Mouse (Mus musculus) erythroblast, embryonic 14.5 days (primary cell): Measurements from ENCODE around the gene Zfp148. TPM values are rescaled to one million over a fixed set of nuclear protein-coding genes. Genes with fewer than 3 reads are reported as not detected.
A peak's percentile ranks its signal among the peaks of the same experiment; 100 is the strongest.

ENCODE experiments used
- H3K27me3 ChIP-seq: 2 replicates; pipeline ENCODE4 v1.6.1; 2012; ENCODE audit warnings: inconsistent platforms; ENCODE audit not compliant: control insufficient read depth
- H3K36me3 ChIP-seq: 2 replicates; pipeline ENCODE4 v1.6.1; 2012; ENCODE audit warnings: mild to moderate bottlenecking, inconsistent platforms; ENCODE audit not compliant: control insufficient read depth
- H3K4me1 ChIP-seq: 2 replicates; pipeline ENCODE4 v1.6.1; 2012; ENCODE audit warnings: inconsistent platforms; ENCODE audit not compliant: control insufficient read depth
- H3K4me3 ChIP-seq: replicated peaks from 2 replicates; pipeline ENCODE3; 2012; ENCODE audit warnings: moderate library complexity, mild to moderate bottlenecking, inconsistent platforms
- H3K9me3 ChIP-seq: 2 replicates; pipeline ENCODE4 v1.6.1; 2012; ENCODE audit warnings: low read length, inconsistent platforms, mixed read lengths; ENCODE audit not compliant: control insufficient read depth
- GATA1 ChIP-seq: IDR thresholded peaks from 2 replicates; pipeline ENCODE4 v1.6.1; 2012; ENCODE audit warnings: low read length, inconsistent platforms, mixed read lengths
- TAL1 ChIP-seq: IDR thresholded peaks from 3 replicates; pipeline ENCODE4 v1.6.1; 2012; ENCODE audit warnings: low read length, inconsistent platforms, mixed read lengths
- polyA plus RNA-seq: library from polyadenylated mRNA; stranded (reverse); fragments of >175 nt; gene quantifications from 2 replicates; pipeline ENCODE4 v1.2.3, GENCODE M21; 2012

Zfp148 gene
- polyA plus RNA-seq, 1 experiment: 0.05 TPM

DNA sequence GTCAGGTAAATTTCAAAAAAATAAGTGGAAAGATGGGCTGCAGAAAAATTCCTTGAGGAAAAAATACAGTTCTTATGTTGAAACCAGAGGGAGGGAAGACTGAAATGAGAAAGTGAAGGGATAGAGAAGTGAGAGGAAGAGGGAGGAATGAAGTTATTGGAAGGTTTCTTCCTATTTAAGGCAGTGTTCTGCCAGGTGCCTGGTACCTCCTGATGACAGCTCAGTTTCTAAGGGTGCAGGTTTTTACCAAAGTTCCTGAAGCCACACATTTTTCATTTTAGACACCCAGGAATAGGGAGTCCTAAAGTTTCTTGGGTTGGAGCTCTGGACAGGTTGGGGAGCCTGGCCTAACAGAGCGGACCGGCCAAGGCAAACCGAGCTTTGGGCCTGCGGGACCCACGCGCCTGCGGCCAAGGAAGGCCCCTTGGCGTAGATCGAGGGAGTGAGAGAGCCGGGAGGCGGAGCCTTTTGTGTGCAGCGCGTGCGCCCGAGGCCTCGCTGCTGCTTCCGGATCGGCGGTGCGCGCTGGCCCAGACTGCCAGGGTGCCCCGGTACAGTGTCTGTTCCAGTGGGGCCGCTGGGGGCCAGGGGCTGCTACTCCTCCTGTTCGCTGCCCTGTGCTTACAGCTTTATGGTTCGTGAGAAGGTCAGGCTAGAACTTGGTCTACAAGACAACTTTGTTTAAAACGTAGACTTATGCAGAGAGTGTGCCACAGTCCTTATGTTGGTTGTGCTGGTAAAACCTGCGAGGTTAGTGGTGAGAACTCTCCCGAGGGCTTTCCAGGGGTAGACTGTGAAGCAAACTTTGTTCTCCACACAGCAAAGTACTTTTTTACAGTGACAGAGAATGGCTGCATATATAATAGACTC, 19.5 kb downstream of the Zfp148 start:
- H3K4me1 ChIP-seq: peaks cover 35% of the 10 kb centered on the region
- H3K27me3 ChIP-seq: no peaks in the 10 kb centered on the region
- no peaks in the 10 kb centered on the region for H3K9me3 ChIP-seq
- H3K36me3 ChIP-seq: peaks cover 3% of the 10 kb centered on the region; the same call in 1 of the 2 replicates
- no peak for TF ChIP-seq TAL1
- no peak for TF ChIP-seq GATA1
- peak overlapping the region; percentile 71 for H3K4me3 ChIP-seq

DNA sequence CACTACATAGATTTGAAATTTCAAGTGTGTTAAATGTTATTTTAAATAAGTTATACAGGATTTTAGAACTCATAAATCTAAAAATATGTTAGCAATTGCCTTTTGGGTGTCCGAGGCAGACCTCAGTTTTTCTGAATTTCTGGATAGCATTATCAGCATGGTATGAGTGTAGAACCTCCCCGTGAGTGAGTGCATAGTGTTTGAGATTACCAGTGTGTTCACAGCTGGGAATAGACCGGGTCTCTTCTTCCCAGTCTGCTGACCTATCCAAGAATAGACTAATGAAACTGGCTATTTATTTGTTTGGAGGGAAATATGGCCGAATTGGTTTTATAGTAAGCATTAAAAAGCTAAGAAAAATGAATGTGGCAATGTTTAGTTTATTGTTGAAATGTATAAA, 20.3 kb downstream of the Zfp148 start:
- Histone ChIP-seq H3K9me3 (no peaks in the 10 kb centered on the region), H3K4me1 (peaks cover 37% of the 10 kb centered on the region), H3K4me3 (peak overlapping the region; percentile 71), H3K27me3 (no peaks in the 10 kb centered on the region), H3K36me3 (peaks cover 3% of the 10 kb centered on the region; the same call in 1 of the 2 replicates)
- TF ChIP-seq GATA1: no peak
- TF ChIP-seq TAL1: no peak

DNA sequence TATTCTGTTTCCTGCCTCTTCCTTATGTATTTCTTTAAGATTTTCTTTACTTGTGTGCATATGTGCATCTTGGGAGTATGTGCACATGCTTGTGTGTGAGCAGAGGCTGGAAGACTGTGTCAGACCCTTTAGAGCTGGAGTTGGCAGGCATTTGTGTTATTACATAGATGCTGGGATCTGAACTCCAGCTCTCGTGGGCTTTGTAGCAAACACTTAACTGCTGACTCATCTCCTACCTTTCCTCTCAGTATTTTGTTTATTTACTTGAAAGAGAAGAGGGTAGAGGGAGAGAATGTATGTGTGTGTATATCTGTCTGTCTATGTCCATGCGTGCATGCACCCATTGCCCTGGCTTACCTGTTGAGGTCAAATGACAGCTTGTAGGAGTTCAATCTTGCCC, 22.6 kb downstream of the Zfp148 start:
- peaks cover 38% of the 10 kb centered on the region for H3K4me1 ChIP-seq
- H3K27me3 ChIP-seq: no peaks in the 10 kb centered on the region
- peaks cover 3% of the 10 kb centered on the region; the same call in 1 of the 2 replicates for H3K36me3 ChIP-seq
- no peak overlapping the region for H3K4me3 ChIP-seq
- TF ChIP-seq GATA1 (no peak), TAL1 (no peak)
- H3K9me3 ChIP-seq: no peaks in the 10 kb centered on the region

DNA sequence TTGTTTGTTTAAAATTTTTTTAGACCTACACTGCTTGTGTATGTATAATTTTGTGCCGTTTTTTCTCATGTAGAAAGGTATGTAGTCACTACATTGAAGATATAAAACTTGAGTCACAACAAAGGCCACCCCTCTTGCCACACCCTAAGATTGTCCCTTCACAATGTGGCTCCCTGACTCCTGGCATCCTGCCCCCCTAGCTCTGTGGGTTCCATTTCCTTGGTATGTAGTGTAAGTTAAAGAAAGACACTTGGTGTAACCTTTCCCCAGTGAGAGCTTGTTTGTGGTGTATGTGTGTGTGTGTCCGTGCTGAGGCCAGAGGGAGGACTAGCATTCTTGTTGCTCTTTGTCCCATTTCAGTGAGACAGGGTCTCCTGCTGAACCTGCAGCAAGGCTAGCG, 23.4 kb downstream of the Zfp148 start:
- no peaks in the 10 kb centered on the region for H3K9me3 ChIP-seq
- peaks cover 3% of the 10 kb centered on the region; the same call in 1 of the 2 replicates for H3K36me3 ChIP-seq
- no peak overlapping the region for H3K4me3 ChIP-seq
- peaks cover 41% of the 10 kb centered on the region for H3K4me1 ChIP-seq
- TF ChIP-seq TAL1 (no peak), GATA1 (no peak)
- H3K27me3 ChIP-seq: no peaks in the 10 kb centered on the region

DNA sequence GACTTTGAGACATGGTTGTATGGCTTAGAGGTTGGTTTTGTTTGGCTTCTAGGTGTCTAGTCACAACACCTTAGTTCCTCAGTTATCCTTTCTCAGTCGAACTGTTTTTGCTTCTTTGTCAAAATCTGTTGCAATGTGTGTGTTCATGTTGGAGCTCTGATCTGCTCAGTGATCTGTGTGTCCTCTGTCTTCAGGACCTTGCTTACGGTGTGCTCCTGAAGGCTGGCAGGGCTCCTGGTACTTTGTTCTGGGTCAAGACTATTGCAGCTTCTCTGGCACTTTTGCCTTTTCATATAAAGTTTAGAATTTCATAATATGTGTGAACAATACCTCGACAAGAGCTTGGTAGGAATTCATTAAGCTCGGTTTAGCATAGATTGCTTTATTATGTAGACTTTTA, 24.9 kb downstream of the Zfp148 start:
- Histone ChIP-seq H3K4me1 (peaks cover 36% of the 10 kb centered on the region), H3K9me3 (no peaks in the 10 kb centered on the region), H3K36me3 (peaks cover 3% of the 10 kb centered on the region; the same call in 1 of the 2 replicates), H3K27me3 (no peaks in the 10 kb centered on the region), H3K4me3 (no peak overlapping the region)
- TF ChIP-seq GATA1 (no peak), TAL1 (no peak)

DNA sequence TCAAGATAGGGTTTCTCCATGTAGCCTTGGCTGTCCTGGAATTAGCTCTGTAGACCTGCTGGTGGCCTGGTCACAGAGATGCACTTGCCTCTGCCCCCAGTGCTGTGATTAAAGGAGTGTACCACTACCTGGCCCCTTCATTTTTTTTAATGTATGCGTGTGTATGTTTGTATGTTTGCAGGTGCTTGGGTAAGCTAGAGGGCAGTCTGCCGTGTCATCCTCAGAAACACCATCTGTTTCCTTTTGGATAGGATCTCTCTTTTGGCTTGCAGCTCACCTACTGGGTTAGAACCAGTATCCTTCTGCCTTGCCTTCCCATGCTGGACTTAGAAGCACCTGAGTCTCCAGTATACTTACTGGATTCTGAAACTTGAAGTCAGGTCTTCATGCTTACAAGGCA, 29.5 kb downstream of the Zfp148 start:
- peaks cover 20% of the 10 kb centered on the region for H3K4me1 ChIP-seq
- H3K36me3 ChIP-seq: no peaks in the 10 kb centered on the region; the same call in 1 of the 2 replicates
- H3K27me3 ChIP-seq: no peaks in the 10 kb centered on the region

DNA sequence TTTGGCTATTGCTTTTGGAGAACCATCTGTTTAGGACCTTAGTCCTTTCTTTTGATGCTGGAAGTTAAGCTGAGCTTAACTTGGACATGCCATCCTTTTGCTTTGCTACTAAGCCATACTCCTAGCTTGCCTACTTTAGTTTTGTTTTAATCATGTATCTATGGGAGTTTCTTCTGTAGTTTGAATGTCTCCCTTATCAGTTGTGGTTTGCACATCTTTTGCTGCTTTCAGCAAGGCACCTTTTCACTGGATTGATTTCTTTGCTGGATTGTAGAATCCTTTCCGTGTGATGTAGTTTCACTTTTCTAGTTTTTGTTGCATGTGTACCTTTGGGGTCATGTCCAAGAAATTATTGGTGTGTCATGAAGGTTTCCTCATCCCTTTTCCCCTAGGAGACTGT, 30.0 kb downstream of the Zfp148 start:
- peaks cover 18% of the 10 kb centered on the region for H3K4me1 ChIP-seq
- no peak overlapping the region for H3K4me3 ChIP-seq
- H3K9me3 ChIP-seq: no peaks in the 10 kb centered on the region
- TF ChIP-seq TAL1 (no peak), GATA1 (no peak)
- H3K27me3 ChIP-seq: no peaks in the 10 kb centered on the region
- H3K36me3 ChIP-seq: no peaks in the 10 kb centered on the region; the same call in 1 of the 2 replicates

More for the DNA sequence above, 29.5 kb downstream of the Zfp148 start:
- Histone ChIP-seq H3K9me3 (no peaks in the 10 kb centered on the region), H3K4me3 (no peak overlapping the region)
- TF ChIP-seq GATA1: no peak
- no peak for TF ChIP-seq TAL1

DNA sequence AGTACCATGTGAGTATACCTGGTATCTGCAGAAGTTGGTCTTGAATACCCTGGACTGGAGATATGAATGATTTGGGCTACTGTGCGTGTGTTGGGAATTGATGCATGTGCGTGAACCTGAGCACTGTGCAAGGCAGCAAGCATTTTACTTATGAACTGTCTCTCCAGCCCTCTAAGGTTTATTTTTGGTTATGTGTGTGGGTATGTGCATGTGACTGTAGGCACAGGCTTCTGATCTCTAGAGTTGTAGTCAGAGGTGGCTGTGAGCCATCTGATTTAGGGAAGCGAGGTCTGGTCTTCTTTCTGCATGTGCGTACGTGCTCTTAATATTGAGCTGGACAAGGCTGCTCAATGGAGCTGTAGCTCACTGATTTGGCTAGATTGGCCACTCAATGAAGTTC, 33.6 kb downstream of the Zfp148 start:
- no peak for TF ChIP-seq GATA1
- no peak for TF ChIP-seq TAL1
- Histone ChIP-seq H3K9me3 (no peaks in the 10 kb centered on the region), H3K4me1 (peaks cover 13% of the 10 kb centered on the region), H3K36me3 (no peaks in the 10 kb centered on the region; the same call in 1 of the 2 replicates), H3K4me3 (no peak overlapping the region), H3K27me3 (no peaks in the 10 kb centered on the region)

DNA sequence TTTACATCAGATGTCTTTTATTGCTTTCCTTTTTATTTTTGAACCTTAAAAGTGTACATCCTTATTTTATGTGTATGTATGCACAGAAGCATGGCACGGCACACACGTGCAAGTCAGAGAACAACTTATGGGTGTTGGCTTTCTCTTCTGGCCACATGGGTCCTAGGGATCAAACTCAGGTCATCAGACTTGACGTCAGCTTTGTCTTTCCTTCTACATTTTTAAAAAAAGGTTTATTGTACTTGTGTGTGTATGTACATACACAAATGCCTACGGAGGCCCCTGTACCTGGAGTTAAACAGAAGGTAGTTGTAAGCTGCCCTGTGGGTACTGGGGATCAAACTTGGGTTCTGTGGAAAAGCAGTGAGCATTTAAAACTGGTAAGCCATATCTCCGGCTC, 35.0 kb downstream of the Zfp148 start:
- no peaks in the 10 kb centered on the region; the same call in 1 of the 2 replicates for H3K36me3 ChIP-seq
- no peaks in the 10 kb centered on the region for H3K27me3 ChIP-seq
- no peak overlapping the region for H3K4me3 ChIP-seq
- peaks cover 5% of the 10 kb centered on the region for H3K4me1 ChIP-seq
- TF ChIP-seq TAL1 (no peak), GATA1 (no peak)
- no peaks in the 10 kb centered on the region for H3K9me3 ChIP-seq

DNA sequence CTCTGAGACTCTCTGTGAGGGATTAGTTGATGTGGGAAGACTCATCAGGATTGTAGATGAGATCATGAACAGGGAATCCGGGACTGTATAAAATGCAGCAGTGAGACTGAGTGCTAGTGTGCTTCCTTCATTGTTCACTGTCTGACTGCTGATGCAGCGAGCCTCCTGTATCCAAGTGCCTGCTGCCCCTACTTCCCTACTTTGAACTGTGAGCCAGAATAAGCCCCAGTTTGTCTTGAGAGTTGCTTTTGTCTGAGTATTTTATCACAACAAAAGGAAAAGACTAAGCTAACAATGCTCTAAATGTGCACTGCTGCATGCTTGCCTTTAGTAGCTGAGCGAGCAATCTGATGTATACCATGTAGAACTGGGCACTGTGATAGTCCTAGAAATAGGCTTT, 47.7 kb downstream of the Zfp148 start:
- no peaks in the 10 kb centered on the region for H3K27me3 ChIP-seq
- no peak overlapping the region for H3K4me3 ChIP-seq
- peaks cover 37% of the 10 kb centered on the region for H3K36me3 ChIP-seq
- no peaks in the 10 kb centered on the region for H3K4me1 ChIP-seq
- H3K9me3 ChIP-seq: no peaks in the 10 kb centered on the region
- TF ChIP-seq TAL1: no peak
- TF ChIP-seq GATA1: no peak
